Mouse (Mus musculus) liver, embryonic 16.5 days (tissue): ENCODE results near the gene Adal. TPM values are rescaled to one million over a fixed set of nuclear protein-coding genes. Genes with fewer than 3 reads are reported as not detected.
"Not testable (repeated sequence)": the region's sequence is repeated elsewhere in the genome, so short reads cannot be mapped to it uniquely, and the experiment has no call there.

Source experiments
- ATAC-seq: fragments of 200-750 bp; cut with Nextera tagmentation; 2 replicates; pipeline ENCODE4 v1.8.0; 2017; ENCODE audit warnings: low read depth, mild to moderate bottlenecking, moderate number of reproducible peaks, moderate library complexity
- H3K27ac ChIP-seq: fragments of 300-500 bp; sonication (generic); 2 replicates; pipeline ENCODE4 v1.5.1; 2014; ENCODE audit warnings: mild to moderate bottlenecking, low read length
- H3K27me3 ChIP-seq: fragments of 300-500 bp; sonication (generic); 2 replicates; pipeline ENCODE4 v1.6.1; 2014; ENCODE audit warnings: low read depth, low read length, mixed read lengths; ENCODE audit not compliant: control insufficient read depth, insufficient read depth
- H3K36me3 ChIP-seq: fragments of 300-500 bp; sonication (generic); 2 replicates; pipeline ENCODE4 v1.6.1; 2014; ENCODE audit warnings: mild to moderate bottlenecking; ENCODE audit not compliant: control insufficient read depth, insufficient read depth
- H3K4me1 ChIP-seq: fragments of 300-500 bp; sonication (generic); 2 replicates; pipeline ENCODE4 v1.6.1; 2014; ENCODE audit warnings: low read depth, low read length, mixed read lengths; ENCODE audit not compliant: control insufficient read depth
- H3K4me2 ChIP-seq: fragments of 300-500 bp; sonication (generic); 2 replicates; pipeline ENCODE4 v1.6.1; 2014; ENCODE audit warnings: low read depth, low read length, mixed read lengths
- H3K4me3 ChIP-seq: fragments of 300-500 bp; sonication (generic); 2 replicates; pipeline ENCODE4 v1.5.1; 2014; ENCODE audit warnings: low read depth, mild to moderate bottlenecking, low read length
- H3K9ac ChIP-seq: fragments of 300-500 bp; sonication (generic); 2 replicates; pipeline ENCODE4 v1.6.1; 2014; ENCODE audit warnings: low read depth, low read length
- H3K9me3 ChIP-seq: fragments of 300-500 bp; sonication (generic); replicated peaks from 2 replicates; pipeline ENCODE4 v1.6.1; 2016; ENCODE audit warnings: low read length; ENCODE audit not compliant: control insufficient read depth
- WGBS: fragments of 180-500 bp; shearing (Covaris S2); extraction: QIAGEN DNeasy Blood & Tissue Kit; methylation state at CpG from one replicate; pipeline ENCODE4 v1.1.7; 2014; ENCODE audit not compliant: insufficient replicate concordance; 5-methylcytosine and 5-hydroxymethylcytosine counted together
- polyA plus RNA-seq: library from polyadenylated mRNA; unstranded; fragments of >200 nt; fragmentation: Nextera tagmentation; extraction: Ambion mirVana; gene quantifications from 2 replicates; pipeline ENCODE4 v1.2.1, GENCODE M21; 2015

The Adal gene
- 9.5 and 10.2 TPM in 2 replicates for polyA plus RNA-seq

- ATAC-seq: peak; percentile 96
- peak within 1 kb of the TSS; percentile 93 for H3K9ac ChIP-seq
- H3K4me1 ChIP-seq: peaks cover 28% of the 10 kb centered on the region
- peak within 1 kb of the TSS; percentile 90 for H3K4me2 ChIP-seq
- peak within 1 kb of the TSS; percentile 92 for H3K27ac ChIP-seq
- H3K9me3 ChIP-seq: no peaks in the 10 kb centered on the region
- peaks cover 6% of the 10 kb centered on the region for H3K36me3 ChIP-seq
- WGBS: under 1% methylated on average over 87 of the region's 87 CpGs
- peak within 1 kb of the TSS; percentile 89 for H3K4me3 ChIP-seq
- H3K27me3 ChIP-seq: no peaks in the 10 kb centered on the region
These were observed at the start of gene Adal, which contains the start of gene Lcmt2 for GRCm38 (mm10) chr2:121140018-121140882. Gene Adal, plus strand, starts transcription at chr2:121140428. Gene Lcmt2, minus strand, starts transcription at chr2:121140653.

GRCm38 (mm10) chr2:121102051-121102450 lies 38.2 kb upstream of the Adal start:
- Histone ChIP-seq H3K4me3 (no peak overlapping the region), H3K9me3 (no peaks in the 10 kb centered on the region), H3K4me2 (0 out of 2 replicates have a peak overlapping the region, but pooled peaks have one; percentile 8), H3K36me3 (no peaks in the 10 kb centered on the region), H3K27ac (no peak overlapping the region), H3K9ac (no peak overlapping the region), H3K27me3 (no peaks in the 10 kb centered on the region), H3K4me1 (no peaks in the 10 kb centered on the region)
- 0 out of 2 replicates have a peak, but pooled peaks have one; percentile 24 for ATAC-seq
- WGBS: 16% methylated on average over 9 of the region's 9 CpGs

GRCm38 (mm10) chr2:121105940-121106339 lies 34.3 kb upstream of the Adal start:
- H3K9me3 ChIP-seq: no peaks in the 10 kb centered on the region
- no peaks in the 10 kb centered on the region for H3K27me3 ChIP-seq
- ATAC-seq: peak; percentile 70; the same call in 1 of the 2 replicates
- H3K4me3 ChIP-seq: no peak overlapping the region
- H3K27ac ChIP-seq: no peak overlapping the region
- H3K36me3 ChIP-seq: no peaks in the 10 kb centered on the region
- H3K4me2 ChIP-seq: no peak overlapping the region
- no peak overlapping the region for H3K9ac ChIP-seq
- no peaks in the 10 kb centered on the region for H3K4me1 ChIP-seq

- ATAC-seq: no peak
- Histone ChIP-seq H3K4me1 (no peaks in the 10 kb centered on the region), H3K4me3 (no peak within 1 kb of the TSS), H3K36me3 (no peaks in the 10 kb centered on the region), H3K9ac (no peak within 1 kb of the TSS), H3K27me3 (0 out of 2 replicates have a peak, but pooled peaks cover 3% of the 10 kb centered on the region), H3K4me2 (no peak within 1 kb of the TSS), H3K27ac (no peak within 1 kb of the TSS), H3K9me3 (no peaks in the 10 kb centered on the region)
- WGBS: 68% methylated on average over 4 of the region's 4 CpGs
These were observed 30.5 kb upstream of the Adal start, which contains the start of gene Tgm7 for GRCm38 (mm10) chr2:121109695-121110094. Gene Tgm7, minus strand, starts transcription at chr2:121109795.

DNA sequence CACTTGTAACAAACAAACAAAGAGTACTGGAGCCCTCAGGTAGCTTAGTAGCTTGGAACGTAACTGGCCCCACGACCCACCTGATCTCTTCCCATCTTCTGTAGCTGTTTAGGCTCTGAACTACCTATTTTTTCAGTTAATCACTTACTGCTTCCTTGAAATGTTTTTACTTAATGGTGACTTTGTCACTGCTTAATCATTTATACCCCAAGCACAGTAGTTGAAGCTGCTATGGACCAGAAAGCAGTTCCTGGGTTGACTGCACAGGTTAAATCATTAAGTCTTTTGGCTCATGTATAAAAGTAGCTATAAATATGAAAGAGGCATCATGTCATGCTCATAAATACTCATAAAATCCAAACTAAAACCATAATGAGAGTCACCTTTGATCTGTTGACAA lies 24.8 kb upstream of the Adal start:
- H3K27ac ChIP-seq: no peak overlapping the region
- 0 out of 2 replicates have a peak, but pooled peaks cover 3% of the 10 kb centered on the region for H3K27me3 ChIP-seq
- no peak for ATAC-seq
- H3K4me1 ChIP-seq: no peaks in the 10 kb centered on the region
- H3K9me3 ChIP-seq: no peaks in the 10 kb centered on the region
- WGBS: 73% methylated on average over 2 of the region's 2 CpGs
- H3K36me3 ChIP-seq: no peaks in the 10 kb centered on the region
- no peak overlapping the region for H3K4me2 ChIP-seq
- no peak overlapping the region for H3K4me3 ChIP-seq
- no peak overlapping the region for H3K9ac ChIP-seq

DNA sequence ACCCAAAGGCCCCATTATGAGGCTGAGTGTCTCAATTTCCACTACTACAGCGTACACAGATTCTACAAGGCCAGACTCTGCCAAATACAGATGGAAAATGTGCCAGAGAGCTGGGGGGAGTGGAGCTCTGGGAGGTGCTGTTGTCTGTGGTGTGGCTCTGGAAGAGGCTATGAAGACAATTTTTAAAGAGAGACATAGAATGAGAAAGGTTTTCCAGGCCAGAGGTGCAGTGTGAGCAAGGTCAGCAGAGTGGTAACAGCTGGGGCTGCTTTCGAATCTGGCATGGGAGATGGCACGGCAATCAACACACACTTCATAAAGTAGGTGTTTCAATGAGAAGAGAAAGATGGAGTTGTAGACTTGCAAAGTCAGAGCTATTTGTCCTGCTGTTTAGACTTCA lies 21.0 kb upstream of the Adal start:
- 64% methylated on average over 3 of the region's 3 CpGs for WGBS
- no peak overlapping the region for H3K27ac ChIP-seq
- H3K27me3 ChIP-seq: no peaks in the 10 kb centered on the region
- H3K9me3 ChIP-seq: no peaks in the 10 kb centered on the region
- no peaks in the 10 kb centered on the region for H3K36me3 ChIP-seq
- H3K9ac ChIP-seq: no peak overlapping the region
- ATAC-seq: no peak
- H3K4me2 ChIP-seq: no peak overlapping the region
- H3K4me1 ChIP-seq: no peaks in the 10 kb centered on the region
- no peak overlapping the region for H3K4me3 ChIP-seq

- H3K9me3 ChIP-seq, H3K9ac ChIP-seq, H3K36me3 ChIP-seq: not testable (repeated sequence)
These were observed 13.9 kb upstream of the Adal start for GRCm38 (mm10) chr2:121126302-121126701.

GRCm38 (mm10) chr2:121127536-121127935 lies 12.7 kb upstream of the Adal start:
- H3K27ac ChIP-seq: no peak overlapping the region
- ATAC-seq: no peak

More at GRCm38 (mm10) chr2:121126302-121126701, 13.9 kb upstream of the Adal start:
- not testable (repeated sequence) for H3K4me1 ChIP-seq, H3K4me2 ChIP-seq, H3K27ac ChIP-seq, H3K4me3 ChIP-seq, H3K27me3 ChIP-seq, ATAC-seq
- WGBS: 67% methylated on average over 5 of the region's 5 CpGs

More at GRCm38 (mm10) chr2:121127536-121127935, 12.7 kb upstream of the Adal start:
- H3K9ac ChIP-seq: no peak overlapping the region
- H3K4me1 ChIP-seq: no peaks in the 10 kb centered on the region
- WGBS: 47% methylated on average over 1 of the region's 1 CpGs
- no peak overlapping the region for H3K4me3 ChIP-seq
- no peaks in the 10 kb centered on the region for H3K36me3 ChIP-seq
- H3K9me3 ChIP-seq: no peaks in the 10 kb centered on the region
- no peaks in the 10 kb centered on the region; the same call in 1 of the 2 replicates for H3K27me3 ChIP-seq
- H3K4me2 ChIP-seq: no peak overlapping the region
